Mouse (Mus musculus): ENCODE results near the gene Tspear. TPM values are rescaled to one million over a fixed set of nuclear protein-coding genes. Genes with fewer than 3 reads are reported as not detected.
A peak's percentile ranks its signal among the peaks of the same experiment; 100 is the strongest.
"Not testable (repeated sequence)": the region's sequence is repeated elsewhere in the genome, so short reads cannot be mapped to it uniquely, and the experiment has no call there.

Gene Tspear
- polyA plus RNA-seq, 1 experiment = 0.04 TPM

DNA sequence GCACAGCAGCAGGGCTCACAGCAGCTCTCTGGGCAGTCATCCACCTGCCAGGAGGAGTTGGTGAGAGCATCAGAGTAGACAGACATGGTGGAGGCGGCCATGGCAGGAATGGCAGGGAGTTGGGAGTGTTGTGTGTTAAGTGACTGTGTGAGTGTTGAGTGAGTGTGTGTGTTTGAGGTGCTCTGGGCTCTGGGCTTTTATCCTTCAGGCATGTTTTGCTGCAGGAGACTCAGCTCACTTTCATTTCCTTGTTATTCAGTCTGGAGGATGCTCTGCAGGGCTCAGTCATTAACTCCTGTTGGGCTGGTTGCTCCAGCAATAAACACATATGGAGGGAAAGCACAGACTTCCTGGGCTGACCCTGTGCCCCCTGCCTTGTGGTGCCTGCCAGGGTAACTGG lies 96.1 kb downstream of the Tspear start, which contains the start of gene Gm3250:
Gene Gm3250 (minus strand): TSS at position 101 of the 400 bp plus-strand sequence.
- not testable (repeated sequence) for DNase-seq (ENCODE audit: extremely low spot score in 1 of 2, low spot score in 1 of 2)

DNA sequence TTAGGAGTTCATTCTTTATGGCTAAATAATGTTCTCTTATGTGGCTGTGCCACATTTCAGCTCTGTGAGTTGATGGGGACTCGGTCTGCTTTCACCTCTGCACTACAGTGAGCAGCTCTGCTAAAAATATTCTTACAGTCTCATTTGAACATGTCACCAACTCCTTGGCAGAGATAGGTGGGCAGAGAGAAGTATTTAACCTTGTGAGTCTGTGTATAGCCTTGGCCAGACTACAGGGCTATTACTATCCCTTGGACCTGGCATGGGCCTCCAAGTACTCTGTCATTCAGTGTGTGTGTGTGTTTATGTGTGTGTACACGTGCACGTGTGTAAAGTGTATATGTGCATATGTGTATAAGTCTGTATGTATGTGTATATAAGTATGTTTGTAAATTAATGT lies 97.0 kb downstream of the Tspear start:
- DNase-seq (ENCODE audit: extremely low spot score in 1 of 2, low spot score in 1 of 2) = not testable (repeated sequence)

DNA sequence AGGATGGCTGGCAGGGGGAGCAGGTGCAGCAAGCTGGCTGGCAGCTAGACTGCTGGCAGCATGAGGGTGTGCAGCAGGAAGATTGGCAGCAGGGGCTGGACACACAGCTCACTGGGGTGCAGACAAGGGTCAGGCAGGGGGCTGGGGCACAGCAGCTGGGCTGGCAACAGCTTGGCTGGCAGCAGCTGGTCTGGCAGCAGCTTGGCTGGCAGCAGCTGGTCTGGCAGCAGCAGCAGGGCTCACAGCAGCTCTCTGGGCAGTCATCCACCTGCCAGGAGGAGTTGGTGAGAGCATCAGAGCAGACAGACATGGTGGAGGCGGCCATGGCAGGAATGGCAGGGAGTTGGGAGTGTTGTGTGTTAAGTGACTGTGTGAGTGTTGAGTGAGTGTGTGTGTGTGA lies 101.5 kb downstream of the Tspear start, which contains the start of gene Gm7137:
Gene Gm7137 (minus strand): TSS at position 325 of the 400 bp plus-strand sequence.
- DNase-seq (ENCODE audit: extremely low spot score in 1 of 2, low spot score in 1 of 2) = not testable (repeated sequence)

DNA sequence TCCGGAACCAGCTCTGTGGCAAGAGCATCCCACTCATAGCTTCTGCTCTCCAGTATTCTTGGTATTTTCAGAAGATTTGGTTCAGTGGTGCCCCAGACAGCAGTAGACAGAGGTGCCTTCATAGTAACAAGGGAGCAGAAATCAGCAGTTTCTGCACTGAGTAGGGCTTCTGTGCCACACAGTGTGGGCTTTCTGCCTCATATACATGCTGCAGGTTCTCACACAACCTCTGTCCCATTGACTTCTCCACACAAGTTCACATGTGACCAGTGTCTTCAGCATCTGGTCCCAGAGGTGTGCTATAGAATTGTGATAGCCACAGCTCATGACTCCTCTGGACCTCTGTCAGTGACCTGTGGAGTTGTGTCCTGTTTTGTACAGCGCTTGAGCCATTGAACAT lies 102.3 kb downstream of the Tspear start:
- no peak for DNase-seq (ENCODE audit: extremely low spot score in 1 of 2, low spot score in 1 of 2)

DNA sequence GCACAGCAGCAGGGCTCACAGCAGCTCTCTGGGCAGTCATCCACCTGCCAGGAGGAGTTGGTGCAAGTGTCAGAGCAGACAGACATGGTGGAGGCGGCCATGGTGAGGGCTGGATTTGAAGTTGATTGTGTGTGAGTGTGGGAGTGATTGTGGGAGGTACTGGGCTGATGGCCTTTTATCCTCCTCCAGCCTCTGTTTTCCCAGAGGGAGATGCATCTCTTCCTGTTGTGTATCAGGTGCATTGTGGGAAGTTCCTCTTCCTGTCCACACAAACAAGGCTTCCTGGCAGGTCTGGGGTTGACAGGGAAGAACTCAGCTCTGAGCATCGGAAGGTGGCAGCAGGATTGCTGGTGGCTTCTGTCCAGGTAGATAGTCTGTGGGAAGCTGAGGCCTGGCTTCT lies 108.6 kb downstream of the Tspear start, which contains the start of gene Gm9639:
Gene Gm9639 (minus strand): TSS at position 101 of the 400 bp plus-strand sequence.
- no peak for DNase-seq (ENCODE audit: extremely low spot score in 1 of 2, low spot score in 1 of 2)

DNA sequence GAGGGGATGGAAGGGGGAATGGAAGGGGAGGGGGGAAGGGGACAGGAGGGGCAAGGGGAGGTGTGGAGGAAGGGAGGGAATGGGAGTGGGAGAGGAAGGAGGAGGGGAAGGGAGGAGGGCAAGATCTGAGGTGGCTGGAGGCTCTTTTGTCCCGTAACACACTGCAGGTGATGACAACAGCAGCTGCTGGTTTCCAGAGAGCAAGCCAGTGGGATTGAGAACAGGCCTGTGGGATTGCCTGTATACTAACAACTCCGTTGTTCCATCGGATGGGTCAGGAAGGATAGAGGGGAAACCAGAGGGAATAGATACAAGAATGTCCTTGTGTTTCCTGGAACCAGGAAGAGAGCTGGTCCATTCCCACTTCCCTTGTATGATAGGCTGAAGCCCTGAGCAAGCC lies 111.3 kb downstream of the Tspear start:
- no peak for DNase-seq (ENCODE audit: extremely low spot score in 1 of 2, low spot score in 1 of 2)

DNA sequence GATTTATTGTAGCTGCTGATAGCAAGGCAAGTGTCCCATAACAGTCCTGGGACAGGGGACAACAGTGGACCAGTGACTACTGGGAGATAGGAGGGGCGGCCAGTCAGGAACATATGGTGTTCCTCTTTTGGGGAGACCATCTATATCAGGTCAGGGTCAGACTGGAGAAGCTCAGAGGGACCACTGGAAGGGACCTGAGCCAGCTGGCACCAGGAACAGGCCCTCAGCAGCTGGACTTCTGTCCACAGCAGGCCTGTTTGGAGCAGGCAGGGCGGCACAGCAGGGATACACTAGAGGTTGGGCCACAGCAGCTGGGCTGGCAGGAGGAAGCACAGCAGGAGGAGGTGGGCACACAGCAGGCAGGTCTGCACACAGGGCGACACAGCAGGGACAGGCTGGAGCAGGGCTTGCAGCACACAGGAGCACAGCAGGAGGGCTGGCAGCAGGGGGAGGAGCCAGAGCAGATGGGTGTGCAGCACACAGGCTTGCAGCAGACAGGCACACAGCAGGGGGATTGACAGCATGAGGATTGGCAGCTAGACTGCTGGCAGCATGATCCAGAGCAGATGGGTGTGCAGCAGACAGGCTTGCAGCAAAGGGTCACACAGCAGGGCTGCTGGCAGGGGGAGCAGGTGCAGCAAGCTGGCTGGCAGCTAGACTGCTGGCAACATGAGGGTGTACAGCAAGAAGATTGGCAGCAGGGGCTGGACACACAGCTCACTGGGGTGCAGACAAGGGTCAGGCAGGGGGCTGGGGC lies 112.0 kb downstream of the Tspear start:
- DNase-seq (ENCODE audit: extremely low spot score in 1 of 2, low spot score in 1 of 2) = not testable (repeated sequence)

DNA sequence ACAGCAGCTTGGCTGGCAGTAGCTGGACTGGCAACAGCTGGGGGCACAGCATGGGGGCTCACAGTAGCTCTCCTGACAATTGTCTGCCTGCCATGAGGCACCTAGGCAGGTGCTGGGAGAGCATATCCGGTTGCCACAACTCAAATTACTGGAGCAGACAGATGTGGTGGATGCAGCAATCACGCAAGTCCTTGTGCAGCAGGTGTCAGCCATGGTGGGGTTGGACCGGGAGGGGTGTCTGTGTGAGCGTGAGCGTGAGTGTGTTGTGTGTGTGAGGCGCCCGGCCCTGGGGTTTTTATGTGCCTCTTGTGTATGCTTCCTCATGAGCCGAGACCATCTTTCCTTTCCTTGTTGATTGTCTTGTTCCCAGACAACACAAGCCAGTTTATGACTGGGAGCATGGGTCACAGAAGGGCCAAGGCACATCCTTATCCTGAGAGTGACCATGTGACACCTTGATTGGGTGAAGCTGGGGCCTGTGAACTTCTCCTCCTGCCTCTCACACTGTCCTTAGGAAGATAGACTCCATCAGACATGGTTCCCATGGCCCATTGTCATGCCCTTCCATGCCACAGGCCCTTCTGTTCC lies 112.6 kb downstream of the Tspear start, which contains the start of gene Gm19668:
Gene Gm19668 (minus strand): TSS at position 213 of the 588 bp plus-strand sequence.
- DNase-seq (ENCODE audit: extremely low spot score in 1 of 2, low spot score in 1 of 2) = no peak

DNA sequence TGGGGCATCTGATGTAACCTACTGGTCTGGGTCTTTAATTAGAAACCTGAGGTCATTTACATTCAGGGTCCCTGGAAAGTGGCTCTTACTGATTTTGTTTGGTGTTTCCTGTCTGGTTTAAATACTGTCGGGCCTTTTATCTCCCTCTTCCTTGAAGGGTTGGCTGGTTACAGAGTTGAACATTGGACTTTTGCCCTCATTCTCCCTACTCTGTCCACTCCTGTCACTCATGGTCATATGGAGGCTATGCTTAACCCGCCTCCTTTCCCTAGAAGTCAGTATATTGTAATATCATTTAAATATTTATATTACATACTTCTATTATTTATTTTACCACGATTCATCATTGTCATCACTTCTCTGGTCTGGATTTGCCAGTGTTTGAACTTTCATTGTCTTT lies 117.7 kb downstream of the Tspear start:
- DNase-seq (ENCODE audit: extremely low spot score in 1 of 2, low spot score in 1 of 2) = no peak

DNA sequence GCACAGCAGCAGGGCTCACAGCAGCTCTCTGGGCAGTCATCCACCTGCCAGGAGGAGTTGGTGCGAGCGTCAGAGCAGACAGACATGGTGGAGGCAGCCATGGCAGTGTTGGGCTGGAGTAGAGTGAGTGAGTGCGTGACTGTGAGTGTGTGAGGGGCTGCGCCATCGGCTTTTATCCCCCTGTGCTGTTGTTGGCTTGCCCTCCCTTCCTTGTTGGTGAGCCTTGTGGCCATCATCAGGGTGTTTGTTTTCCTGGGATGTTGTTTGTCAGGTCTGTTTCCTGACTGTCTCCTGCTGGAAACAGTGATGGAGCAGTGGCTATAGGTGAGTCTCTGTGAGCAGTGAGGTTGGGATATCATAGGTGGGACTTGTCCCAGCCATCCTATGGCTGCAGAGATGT lies 125.4 kb downstream of the Tspear start, which contains the start of gene Gm9507:
Gene Gm9507 (minus strand): TSS at position 101 of the 400 bp plus-strand sequence.
- no peak for DNase-seq (ENCODE audit: extremely low spot score in 1 of 2, low spot score in 1 of 2)

DNA sequence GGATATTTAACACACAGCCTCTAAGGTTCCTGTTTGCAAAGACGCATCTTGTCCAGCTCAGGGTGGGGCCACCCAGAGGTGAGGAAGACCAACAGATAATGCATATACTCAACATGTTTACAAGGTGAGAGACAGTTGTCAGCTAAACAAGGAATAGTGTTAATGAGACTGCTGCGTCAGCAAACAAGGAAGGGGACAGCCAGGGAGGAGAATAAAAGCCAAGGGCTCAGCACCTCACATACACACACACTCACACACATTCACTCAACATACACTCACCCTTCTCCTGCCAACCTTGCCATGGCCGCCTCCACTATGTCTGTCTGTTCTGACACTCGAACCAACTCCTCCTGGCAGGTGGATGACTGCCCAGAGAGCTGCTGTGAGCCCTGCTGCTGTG lies 128.0 kb downstream of the Tspear start, which contains the start of gene Gm2696:
Gene Gm2696 (plus strand): TSS at position 301 of the 400 bp plus-strand sequence.
- no peak for DNase-seq (ENCODE audit: extremely low spot score in 1 of 2, low spot score in 1 of 2)

DNA sequence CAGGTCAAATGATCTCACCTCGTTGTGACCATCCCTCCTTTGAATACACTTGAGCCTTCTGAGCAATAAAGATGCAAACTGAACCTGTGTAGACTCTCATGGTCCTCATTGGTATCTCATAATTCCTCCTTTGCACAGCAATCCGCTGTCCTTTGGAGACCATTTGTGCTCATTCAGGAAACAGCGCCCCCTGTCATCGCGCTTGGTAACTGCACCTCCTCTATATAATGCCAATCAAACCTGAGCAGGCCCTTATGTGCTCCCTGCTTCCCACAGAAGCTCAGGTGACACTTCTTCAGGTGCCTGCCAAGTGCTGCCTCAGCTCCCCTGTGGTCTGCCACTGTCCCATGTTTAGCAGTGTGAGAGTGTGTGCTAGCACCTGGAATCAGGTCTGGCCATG lies 129.1 kb downstream of the Tspear start:
- DNase-seq (ENCODE audit: extremely low spot score in 1 of 2, low spot score in 1 of 2) = peak in 1 of 2 experiments; percentile 28

DNA sequence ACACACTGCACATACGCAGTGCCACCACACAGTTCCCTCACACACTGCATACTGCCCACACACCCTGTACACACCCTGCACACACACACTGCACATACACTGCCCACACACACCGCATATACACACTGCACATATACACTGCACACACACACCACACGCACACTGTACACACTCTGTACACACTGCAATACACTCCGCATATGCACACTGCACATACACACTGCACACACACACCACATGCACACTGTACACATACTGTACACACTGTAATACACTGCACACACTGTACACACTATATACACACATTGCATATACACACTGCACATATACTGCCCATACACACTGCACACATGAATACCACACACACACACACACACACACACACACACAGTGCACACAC lies 132.2 kb downstream of the Tspear start:
- DNase-seq (ENCODE audit: extremely low spot score in 1 of 2, low spot score in 1 of 2) = no peak

DNA sequence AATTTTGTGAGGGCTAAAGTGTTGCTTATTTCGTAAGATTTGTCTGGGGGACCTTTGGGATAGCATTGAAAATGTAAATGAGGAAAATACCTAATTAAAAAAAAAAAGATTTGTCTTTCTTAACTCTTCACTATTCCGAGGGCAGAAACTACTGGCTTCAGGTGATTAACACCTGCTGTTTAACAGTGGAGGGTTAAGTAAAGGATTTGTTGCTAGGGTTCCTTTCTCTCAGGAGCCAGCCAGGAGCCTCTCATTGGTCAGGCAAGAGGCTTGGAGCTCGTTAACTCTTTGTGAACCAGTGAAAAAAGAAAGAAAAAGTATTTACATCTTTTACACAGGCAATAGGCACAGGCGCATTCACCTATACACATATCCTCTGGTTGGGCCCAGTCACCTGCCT lies 132.8 kb downstream of the Tspear start:
- no peak for DNase-seq (ENCODE audit: extremely low spot score in 1 of 2, low spot score in 1 of 2)

DNA sequence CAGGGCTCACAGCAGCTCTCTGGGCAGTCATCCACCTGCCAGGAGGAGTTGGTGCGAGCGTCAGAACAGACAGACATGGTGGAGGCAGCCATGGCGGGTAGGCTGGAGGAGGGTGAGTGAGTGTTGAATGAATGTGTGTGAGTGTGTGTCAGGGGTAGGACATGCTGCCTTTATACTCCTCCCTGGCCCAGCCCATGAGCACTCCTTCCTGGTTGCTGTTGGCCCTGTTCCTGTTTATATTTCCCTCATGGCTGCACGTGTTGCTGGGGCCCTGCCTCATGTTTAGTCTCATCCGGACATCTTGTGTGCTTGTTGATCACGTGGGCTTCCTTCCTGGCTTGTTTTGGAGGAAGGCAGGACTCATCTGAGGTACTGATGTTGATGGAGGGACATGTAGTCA lies 140.6 kb downstream of the Tspear start, which contains the start of gene Krtap10-4:
Gene Krtap10-4 (minus strand): TSS at position 145 of the 400 bp plus-strand sequence.
- DNase-seq (ENCODE audit: extremely low spot score in 1 of 2, low spot score in 1 of 2) = no peak

DNA sequence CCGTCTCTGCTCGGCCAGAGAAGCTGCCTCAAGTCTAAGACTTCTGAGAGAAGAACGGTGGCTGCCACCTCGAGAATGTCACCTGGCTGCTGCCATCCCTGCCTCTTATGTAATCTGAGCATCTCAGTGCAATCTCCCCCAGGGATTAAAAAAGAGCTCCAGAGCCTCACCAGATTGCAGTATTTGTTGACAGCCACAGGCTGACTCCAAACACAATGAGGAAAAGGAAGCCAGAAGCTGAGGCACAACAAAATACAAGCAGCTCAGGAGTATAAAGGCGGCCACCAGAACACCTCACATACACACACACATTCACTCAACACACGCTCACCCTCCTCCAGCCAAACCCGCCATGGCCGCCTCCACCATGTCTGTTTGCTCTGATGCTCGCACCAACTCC lies 149.3 kb downstream of the Tspear start, which contains the start of gene Krtap10-10:
Gene Krtap10-10 (plus strand): TSS at position 301 of the 400 bp plus-strand sequence.
- peak in 1 of 2 experiments; percentile 18 for DNase-seq (ENCODE audit: extremely low spot score in 1 of 2, low spot score in 1 of 2)

DNA sequence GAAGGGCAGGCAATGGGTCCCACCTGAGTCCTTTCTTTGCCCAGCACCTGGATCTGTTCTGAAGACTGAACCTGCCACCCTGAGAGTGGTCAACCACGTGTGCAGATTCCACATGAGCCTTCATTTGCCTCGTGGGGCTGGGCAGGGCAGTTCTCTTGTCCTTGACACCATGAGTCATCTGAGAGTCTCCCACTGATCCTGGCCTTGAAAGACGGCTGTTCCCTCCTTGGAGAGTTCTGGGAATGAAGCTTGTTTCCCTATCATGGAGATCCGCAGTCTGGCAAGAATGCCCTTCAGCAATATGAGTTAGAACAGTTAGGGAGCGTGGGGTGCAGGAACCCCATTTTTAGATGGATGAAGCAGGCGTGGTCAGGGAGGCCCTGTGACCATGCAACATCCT lies 152.6 kb downstream of the Tspear start:
- no peak for DNase-seq (ENCODE audit: extremely low spot score in 1 of 2, low spot score in 1 of 2)

DNA sequence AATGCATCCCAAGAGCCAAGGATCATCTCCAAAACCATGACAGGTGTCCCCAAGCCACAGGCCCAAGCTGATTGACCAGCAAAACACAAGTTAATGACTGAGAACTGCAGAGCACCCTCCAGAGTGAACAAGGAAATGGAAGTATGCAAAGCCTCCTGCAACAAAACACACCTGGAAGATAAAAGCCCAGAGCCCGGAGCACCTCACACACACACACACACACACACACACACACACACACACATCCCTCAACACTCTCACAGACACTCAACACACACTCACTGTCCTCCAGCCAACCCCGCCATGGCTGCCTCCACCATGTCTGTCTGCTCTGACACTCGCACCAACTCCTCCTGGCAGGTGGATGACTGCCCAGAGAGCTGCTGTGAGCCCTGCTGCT lies 160.1 kb downstream of the Tspear start, which contains the start of gene Gm36176:
Gene Gm36176 (plus strand): TSS at position 301 of the 400 bp plus-strand sequence.
- DNase-seq (ENCODE audit: extremely low spot score in 1 of 2, low spot score in 1 of 2) = no peak

DNA sequence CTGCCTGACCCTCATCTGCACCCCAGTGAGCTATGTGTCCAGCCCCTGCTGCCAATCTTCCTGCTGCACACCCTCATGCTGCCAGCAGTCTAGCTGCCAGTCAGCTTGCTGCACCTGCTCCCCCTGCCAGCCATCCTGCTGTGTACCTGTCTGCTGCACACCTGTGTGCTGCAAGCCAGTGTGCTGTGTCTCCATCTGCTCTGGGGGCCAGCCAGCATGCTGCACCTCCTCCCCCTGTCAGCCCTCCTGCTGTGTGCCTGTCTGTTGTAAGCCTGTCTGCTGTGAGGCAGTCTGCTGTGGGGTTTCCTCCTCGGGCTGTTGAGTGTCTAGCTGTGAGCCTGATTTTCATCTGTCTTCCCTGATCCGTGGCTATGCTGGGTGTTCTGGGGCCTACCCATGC lies 160.6 kb downstream of the Tspear start:
- no peak for DNase-seq (ENCODE audit: extremely low spot score in 1 of 2, low spot score in 1 of 2)

DNA sequence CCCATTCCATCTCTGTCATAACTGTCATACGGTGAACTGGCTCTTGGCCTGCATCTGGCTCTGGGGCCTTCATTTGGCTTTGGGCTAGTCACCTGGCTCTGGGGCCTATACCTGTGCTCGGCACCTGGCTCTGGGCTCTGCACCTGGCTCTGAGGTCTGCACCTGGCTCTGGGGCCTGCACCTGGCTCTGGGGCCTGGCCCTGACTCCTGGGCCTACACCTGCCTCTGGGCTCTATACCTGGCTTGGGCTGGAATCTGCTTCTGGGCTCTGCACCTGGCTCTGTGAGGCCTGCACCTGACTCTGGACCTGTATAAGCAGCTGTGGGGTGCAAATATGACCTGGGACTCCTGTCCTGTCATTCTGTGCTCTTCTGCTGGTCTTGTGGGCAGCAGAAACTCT lies 161.2 kb downstream of the Tspear start:
- DNase-seq (ENCODE audit: extremely low spot score in 1 of 2, low spot score in 1 of 2) = no peak

DNA sequence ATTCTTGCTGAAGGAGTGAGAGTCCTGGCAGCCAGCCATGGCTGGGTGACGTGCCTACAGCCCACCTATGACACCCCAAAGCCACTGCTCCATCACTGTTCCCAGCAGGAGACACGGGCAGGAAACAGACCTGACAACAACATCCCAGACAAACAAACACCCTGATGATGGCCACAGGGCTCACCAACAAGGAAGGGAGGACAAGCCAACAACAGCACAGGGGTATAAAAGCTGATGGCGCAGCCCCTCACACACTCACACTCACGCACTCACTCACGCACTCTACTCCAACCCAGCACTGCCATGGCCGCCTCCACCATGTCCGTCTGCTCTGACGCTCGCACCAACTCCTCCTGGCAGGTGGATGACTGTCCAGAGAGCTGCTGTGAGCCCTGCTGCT lies 166.2 kb downstream of the Tspear start, which contains the start of gene Gm10318:
Gene Gm10318 (plus strand): TSS at position 301 of the 400 bp plus-strand sequence.
- no peak for DNase-seq (ENCODE audit: extremely low spot score in 1 of 2, low spot score in 1 of 2)

All from frontal cortex, adult 2 months (tissue).